Mouse (Mus musculus): Measurements from ENCODE around the gene Mpp6. TPM values are rescaled to one million over a fixed set of nuclear protein-coding genes. Genes with fewer than 3 reads are reported as not detected.

The Mpp6 gene
- total and polyA plus RNA-seq, 3 experiments: 13.2 to 67.6 (median 61.7) TPM

DNA sequence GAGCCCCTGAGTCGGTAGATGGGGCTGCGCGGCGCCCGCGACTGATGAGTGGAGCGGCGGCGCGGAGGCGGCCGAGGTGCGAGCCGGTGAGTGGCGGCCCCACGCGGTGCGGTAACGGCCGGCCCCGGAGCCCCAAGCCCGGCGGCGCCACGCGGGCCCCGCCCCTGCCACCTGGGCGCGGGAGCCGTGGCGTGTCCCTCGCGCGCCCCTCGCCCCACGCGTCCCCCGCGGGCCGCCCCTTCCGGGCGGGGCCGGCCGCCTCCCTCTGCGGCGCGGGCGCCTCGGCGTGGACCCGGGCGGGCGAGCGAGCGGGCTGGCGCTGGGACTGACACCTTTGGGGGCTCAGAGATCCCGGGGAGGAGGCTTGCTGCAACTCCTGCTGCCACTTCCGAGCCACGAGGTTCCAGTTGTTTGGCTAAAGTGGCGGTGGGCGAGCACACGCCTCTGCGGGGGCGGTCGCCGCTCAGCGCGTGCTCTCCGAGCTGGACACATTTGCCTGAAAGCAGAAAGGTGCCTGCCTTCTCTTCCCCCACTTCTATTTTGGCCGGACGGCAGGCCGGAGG is 419 bp downstream of the Mpp6 start:
- DNase-seq: no peak
- Histone ChIP-seq H3K4me3 (peak overlapping the region; percentile 73), H3K27me3 (ENCODE audit: control insufficient read depth, insufficient read depth, low read length) (no peaks in the 10 kb centered on the region), H3K9ac (ENCODE audit: low read depth, low read length) (peak overlapping the region; percentile 90), H3K27ac (peak overlapping the region; percentile 70), H3K79me2 (replicated peaks; ENCODE audit: control insufficient read depth, insufficient read depth, low read length) (no peaks in the 10 kb centered on the region), H3K36me3 (ENCODE audit: control insufficient read depth, insufficient read depth, low read length) (no peaks in the 10 kb centered on the region; the same call in 1 of the 2 replicates), H3K4me1 (ENCODE audit: control insufficient read depth, insufficient read depth, low read length) (no peaks in the 10 kb centered on the region; the same call in 1 of the 2 replicates)
- under 1% methylated on average over 70 of the region's 72 CpGs for WGBS
- TF ChIP-seq EP300 (IDR thresholded peaks at IDR 0.05; ENCODE audit: insufficient read depth, low read depth, low read length) (no peak), CTCF (IDR thresholded peaks at IDR 0.05) (no peak), POLR2A (IDR thresholded peaks at IDR 0.05; ENCODE audit: insufficient read depth, low read depth, low read length) (no peak)
- intact Hi-C loops (cut with DNase I): loop anchor here (5.0 kb wide), 2 partner anchors 112 to 427 kb away; no protein-coding TSS in a partner anchor

- no peaks in the 10 kb centered on the region; the same call in 1 of the 2 replicates for H3K4me1 ChIP-seq (ENCODE audit: control insufficient read depth, insufficient read depth, low read length)
- 32% methylated on average over 6 of the region's 6 CpGs for WGBS
- H3K4me3 ChIP-seq: peak overlapping the region; percentile 73
- H3K36me3 ChIP-seq (ENCODE audit: control insufficient read depth, insufficient read depth, low read length): no peaks in the 10 kb centered on the region; the same call in 1 of the 2 replicates
- no peaks in the 10 kb centered on the region for H3K79me2 ChIP-seq (replicated peaks; ENCODE audit: control insufficient read depth, insufficient read depth, low read length)
- peak overlapping the region; percentile 90 for H3K9ac ChIP-seq (ENCODE audit: low read depth, low read length)
- intact Hi-C loops (cut with DNase I): loop anchor here (5.0 kb wide), 2 partner anchors 111 to 426 kb away; no protein-coding TSS in a partner anchor
- no peak for TF ChIP-seq POLR2A (IDR thresholded peaks at IDR 0.05; ENCODE audit: insufficient read depth, low read depth, low read length)
- no peak for TF ChIP-seq CTCF (IDR thresholded peaks at IDR 0.05)
- no peak for TF ChIP-seq EP300 (IDR thresholded peaks at IDR 0.05; ENCODE audit: insufficient read depth, low read depth, low read length)
- DNase-seq: no peak
- H3K27me3 ChIP-seq (ENCODE audit: control insufficient read depth, insufficient read depth, low read length): no peaks in the 10 kb centered on the region
- peak overlapping the region; percentile 70 for H3K27ac ChIP-seq
Measured at GRCm38 (mm10) chr6:50111111-50111655, 1.1 kb downstream of the Mpp6 start.

GRCm38 (mm10) chr6:50112775-50113174 is 2.7 kb downstream of the Mpp6 start:
- no peaks in the 10 kb centered on the region for H3K79me2 ChIP-seq (replicated peaks; ENCODE audit: control insufficient read depth, insufficient read depth, low read length)
- 3% methylated on average over 8 of the region's 8 CpGs for WGBS
- intact Hi-C loops (cut with DNase I): loop anchor here (1.0 to 5.0 kb wide), 4 partner anchors 68 to 425 kb away; no protein-coding TSS in a partner anchor
- no peak overlapping the region for H3K27ac ChIP-seq
- no peaks in the 10 kb centered on the region for H3K27me3 ChIP-seq (ENCODE audit: control insufficient read depth, insufficient read depth, low read length)
- no peak overlapping the region for H3K4me3 ChIP-seq
- no peak overlapping the region for H3K9ac ChIP-seq (ENCODE audit: low read depth, low read length)
- DNase-seq: peak; percentile 93
- no peaks in the 10 kb centered on the region; the same call in 1 of the 2 replicates for H3K4me1 ChIP-seq (ENCODE audit: control insufficient read depth, insufficient read depth, low read length)
- peak; percentile 88 for TF ChIP-seq EP300 (IDR thresholded peaks at IDR 0.05; ENCODE audit: insufficient read depth, low read depth, low read length)
- peak; percentile 93 for TF ChIP-seq CTCF (IDR thresholded peaks at IDR 0.05)
- no peak for TF ChIP-seq POLR2A (IDR thresholded peaks at IDR 0.05; ENCODE audit: insufficient read depth, low read depth, low read length)
- no peaks in the 10 kb centered on the region; the same call in 1 of the 2 replicates for H3K36me3 ChIP-seq (ENCODE audit: control insufficient read depth, insufficient read depth, low read length)

DNA sequence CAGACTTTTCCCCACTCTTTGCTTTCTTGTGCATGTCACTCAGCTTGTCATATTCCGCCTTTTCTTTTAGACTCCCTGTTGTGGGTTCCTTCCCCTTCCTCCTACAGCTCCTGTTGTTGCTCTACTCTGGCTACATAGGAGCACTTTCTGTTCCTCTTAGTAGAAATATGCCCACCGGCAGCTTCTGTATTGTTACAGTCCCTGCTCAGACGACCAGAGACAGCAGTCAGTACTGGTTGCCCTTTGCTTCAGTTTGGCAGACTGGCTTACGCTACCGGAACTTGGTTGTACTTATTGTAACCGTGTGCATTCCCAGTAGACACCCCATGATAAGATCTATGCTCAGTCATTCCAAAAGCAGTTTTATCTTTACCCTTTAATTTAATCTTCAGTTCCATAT is 4.2 kb downstream of the Mpp6 start:
- DNase-seq: peak in 1 of 2 experiments; percentile 15
- intact Hi-C loops (cut with DNase I): loop anchor here (5.0 kb wide), 2 partner anchors 108 to 423 kb away; no protein-coding TSS in a partner anchor
- Histone ChIP-seq H3K27ac (no peak overlapping the region), H3K79me2 (replicated peaks; ENCODE audit: control insufficient read depth, insufficient read depth, low read length) (no peaks in the 10 kb centered on the region), H3K27me3 (ENCODE audit: control insufficient read depth, insufficient read depth, low read length) (no peaks in the 10 kb centered on the region), H3K4me1 (ENCODE audit: control insufficient read depth, insufficient read depth, low read length) (no peaks in the 10 kb centered on the region; the same call in 1 of the 2 replicates), H3K4me3 (no peak overlapping the region), H3K36me3 (ENCODE audit: control insufficient read depth, insufficient read depth, low read length) (no peaks in the 10 kb centered on the region; the same call in 1 of the 2 replicates), H3K9ac (ENCODE audit: low read depth, low read length) (no peak overlapping the region)
- no peak for TF ChIP-seq POLR2A (IDR thresholded peaks at IDR 0.05; ENCODE audit: insufficient read depth, low read depth, low read length)
- no peak for TF ChIP-seq CTCF (IDR thresholded peaks at IDR 0.05)
- no peak for TF ChIP-seq EP300 (IDR thresholded peaks at IDR 0.05; ENCODE audit: insufficient read depth, low read depth, low read length)
- 75% methylated on average over 6 of the region's 6 CpGs for whole genome bisulfite sequencing

- no peaks in the 10 kb centered on the region for H3K36me3 ChIP-seq (ENCODE audit: control insufficient read depth, insufficient read depth, low read length)
- H3K4me1 ChIP-seq (ENCODE audit: control insufficient read depth, insufficient read depth, low read length): no peaks in the 10 kb centered on the region
- DNase-seq: no peak
- TF ChIP-seq EP300 (IDR thresholded peaks at IDR 0.05; ENCODE audit: insufficient read depth, low read depth, low read length) (no peak), POLR2A (IDR thresholded peaks at IDR 0.05; ENCODE audit: insufficient read depth, low read depth, low read length) (no peak), CTCF (IDR thresholded peaks at IDR 0.05) (no peak)
- H3K27ac ChIP-seq: no peak overlapping the region
- 61% methylated on average over 1 of the region's 1 CpGs for WGBS
- no peak overlapping the region for H3K4me3 ChIP-seq
- no peaks in the 10 kb centered on the region for H3K27me3 ChIP-seq (ENCODE audit: control insufficient read depth, insufficient read depth, low read length)
- peaks cover 2% of the 10 kb centered on the region; the same call in 1 of the 2 replicates for H3K79me2 ChIP-seq (replicated peaks; ENCODE audit: control insufficient read depth, insufficient read depth, low read length)
- intact Hi-C loops (cut with DNase I): no loop called here
- no peak overlapping the region for H3K9ac ChIP-seq (ENCODE audit: low read depth, low read length)
Measured at GRCm38 (mm10) chr6:50120931-50121330, 10.9 kb downstream of the Mpp6 start.

GRCm38 (mm10) chr6:50122835-50123234 is 12.8 kb downstream of the Mpp6 start:
- no peaks in the 10 kb centered on the region for H3K27me3 ChIP-seq (ENCODE audit: control insufficient read depth, insufficient read depth, low read length)
- H3K27ac ChIP-seq: no peak overlapping the region
- DNase-seq: no peak
- H3K79me2 ChIP-seq (replicated peaks; ENCODE audit: control insufficient read depth, insufficient read depth, low read length): peaks cover 2% of the 10 kb centered on the region; the same call in 1 of the 2 replicates
- H3K4me3 ChIP-seq: no peak overlapping the region
- 96% methylated on average over 4 of the region's 4 CpGs for WGBS
- no peaks in the 10 kb centered on the region for H3K36me3 ChIP-seq (ENCODE audit: control insufficient read depth, insufficient read depth, low read length)
- no peaks in the 10 kb centered on the region for H3K4me1 ChIP-seq (ENCODE audit: control insufficient read depth, insufficient read depth, low read length)
- TF ChIP-seq EP300 (IDR thresholded peaks at IDR 0.05; ENCODE audit: insufficient read depth, low read depth, low read length) (no peak), POLR2A (IDR thresholded peaks at IDR 0.05; ENCODE audit: insufficient read depth, low read depth, low read length) (no peak), CTCF (IDR thresholded peaks at IDR 0.05) (no peak)
- intact Hi-C loops (cut with DNase I): no loop called here
- no peak overlapping the region for H3K9ac ChIP-seq (ENCODE audit: low read depth, low read length)
